Mouse (Mus musculus): ENCODE measurements around the gene Ckmt2. TPM values are rescaled to one million over a fixed set of nuclear protein-coding genes. Genes with fewer than 3 reads are reported as not detected.

Ckmt2 gene
- polyA plus RNA-seq, 1 experiment: not detected

DNA sequence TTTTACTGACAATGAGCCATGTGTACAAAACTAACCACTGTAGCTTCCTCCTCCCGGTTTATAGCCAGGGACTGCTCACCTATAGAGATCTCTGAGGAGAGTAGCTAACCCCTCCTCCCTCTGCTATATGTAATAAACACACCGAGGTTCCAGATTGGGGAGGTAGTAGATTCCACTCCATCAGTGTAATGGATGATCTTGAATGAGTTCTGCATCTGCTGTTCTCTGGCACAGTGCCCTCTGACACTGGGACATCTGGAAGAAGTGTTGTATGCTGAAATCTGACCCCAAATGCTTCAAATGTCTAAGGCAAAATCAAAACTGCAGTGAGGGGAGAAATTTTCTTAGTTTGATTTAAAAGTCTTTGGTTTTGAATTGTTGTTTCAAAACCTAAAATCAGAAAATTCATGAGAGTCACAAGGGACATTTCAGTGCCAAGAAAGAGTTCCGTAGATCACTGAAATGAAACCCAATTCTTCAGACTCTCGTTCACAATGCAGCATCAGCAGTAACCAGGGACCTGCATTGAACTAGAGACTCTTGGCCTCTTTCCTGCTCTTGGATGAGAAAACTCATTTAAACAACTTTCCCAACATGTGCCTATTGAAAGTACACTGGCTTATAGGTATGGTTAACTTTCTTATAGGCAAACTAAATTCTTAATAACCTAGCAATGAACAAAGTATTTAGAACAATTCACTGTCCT lies 51.7 kb downstream of the Ckmt2 start:
- TF ChIP-seq CTCF (IDR thresholded peaks at IDR 0.05; ENCODE audit: borderline replicate concordance, insufficient read depth, low read length) (no peak), POLR2A (IDR thresholded peaks at IDR 0.05; ENCODE audit: low read depth, low read length) (no peak)
- H3K4me3 ChIP-seq (ENCODE audit: insufficient read depth, low read length): no peak overlapping the region
- H3K4me1 ChIP-seq (ENCODE audit: control insufficient read depth, insufficient read depth, low read length): peaks cover 5% of the 10 kb centered on the region
- H3K27ac ChIP-seq (ENCODE audit: insufficient read depth, low read length): no peak overlapping the region

DNA sequence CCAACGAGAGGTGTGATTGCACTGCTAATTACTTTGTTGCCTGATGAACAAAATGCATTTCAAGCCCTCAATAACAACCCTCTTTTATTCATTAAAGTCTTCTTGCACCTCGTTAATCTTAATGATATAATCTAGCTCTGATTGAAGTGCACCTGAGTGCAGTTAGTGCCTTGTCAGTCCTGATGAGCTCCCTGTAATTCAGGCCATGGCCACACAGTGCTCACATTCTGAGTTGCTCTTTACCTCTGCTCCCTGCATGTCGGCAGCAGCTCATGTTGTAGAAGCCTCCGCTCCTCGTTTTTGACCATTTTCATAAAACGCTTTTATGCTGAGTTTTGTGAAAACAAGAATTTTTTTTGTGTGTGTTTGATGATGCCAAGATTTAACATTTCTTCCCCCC lies 53.0 kb downstream of the Ckmt2 start:
- peaks cover 5% of the 10 kb centered on the region for H3K4me1 ChIP-seq (ENCODE audit: control insufficient read depth, insufficient read depth, low read length)
- TF ChIP-seq POLR2A (IDR thresholded peaks at IDR 0.05; ENCODE audit: low read depth, low read length) (no peak), CTCF (IDR thresholded peaks at IDR 0.05; ENCODE audit: borderline replicate concordance, insufficient read depth, low read length) (no peak)
- no peak overlapping the region for H3K4me3 ChIP-seq (ENCODE audit: insufficient read depth, low read length)
- H3K27ac ChIP-seq (ENCODE audit: insufficient read depth, low read length): no peak overlapping the region

- no peak overlapping the region for H3K4me3 ChIP-seq (ENCODE audit: insufficient read depth, low read length)
- H3K4me1 ChIP-seq (ENCODE audit: control insufficient read depth, insufficient read depth, low read length): no peaks in the 10 kb centered on the region
- TF ChIP-seq CTCF (IDR thresholded peaks at IDR 0.05; ENCODE audit: borderline replicate concordance, insufficient read depth, low read length) (no peak), POLR2A (IDR thresholded peaks at IDR 0.05; ENCODE audit: low read depth, low read length) (no peak)
- no peak overlapping the region for H3K27ac ChIP-seq (ENCODE audit: insufficient read depth, low read length)
Observed at GRCm38 (mm10) chr13:91814670-91815069, 62.0 kb downstream of the Ckmt2 start.

GRCm38 (mm10) chr13:91809476-91809875 lies 67.2 kb downstream of the Ckmt2 start:
- TF ChIP-seq CTCF (IDR thresholded peaks at IDR 0.05; ENCODE audit: borderline replicate concordance, insufficient read depth, low read length) (no peak), POLR2A (IDR thresholded peaks at IDR 0.05; ENCODE audit: low read depth, low read length) (no peak)
- Histone ChIP-seq H3K27ac (ENCODE audit: insufficient read depth, low read length) (no peak overlapping the region), H3K4me1 (ENCODE audit: control insufficient read depth, insufficient read depth, low read length) (no peaks in the 10 kb centered on the region; the same call in 1 of the 2 replicates), H3K4me3 (ENCODE audit: insufficient read depth, low read length) (no peak overlapping the region)

DNA sequence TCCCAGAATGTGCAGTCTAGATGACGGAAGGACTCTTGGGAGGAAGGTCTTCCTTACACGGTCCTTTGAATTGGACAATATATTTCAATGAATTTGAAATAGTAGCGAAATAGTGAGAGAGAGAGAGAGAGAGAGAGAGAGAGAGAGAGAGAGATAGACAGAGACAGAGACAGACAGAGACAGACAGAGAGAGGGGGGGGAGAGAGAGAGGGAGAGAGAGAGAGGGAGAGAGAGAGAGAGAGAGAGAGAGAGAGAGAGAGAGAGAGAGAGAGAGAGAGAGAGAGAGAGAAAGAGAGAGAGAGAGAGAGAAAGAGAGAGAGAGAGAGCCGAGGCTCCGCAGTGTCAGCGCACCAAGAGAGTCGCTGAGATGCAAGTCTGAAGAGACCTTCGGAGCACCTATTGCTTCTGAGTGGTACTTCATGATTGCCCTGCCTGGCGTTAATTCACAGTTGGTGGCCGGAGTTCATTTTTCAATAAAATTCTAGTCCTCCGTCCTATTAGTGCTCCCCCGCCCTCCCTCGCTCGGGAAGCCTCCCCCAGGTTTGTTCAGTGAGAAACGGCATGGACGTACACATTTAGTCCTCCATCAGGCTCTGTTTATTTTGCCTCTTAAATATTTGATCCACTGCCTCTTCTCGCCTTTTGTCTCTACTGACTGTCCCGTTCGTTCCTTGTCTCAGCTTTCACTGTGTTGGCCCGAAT lies 68.7 kb downstream of the Ckmt2 start:
- Histone ChIP-seq H3K4me1 (ENCODE audit: control insufficient read depth, insufficient read depth, low read length) (no peaks in the 10 kb centered on the region; the same call in 1 of the 2 replicates), H3K4me3 (ENCODE audit: insufficient read depth, low read length) (peak overlapping the region; percentile 59), H3K27ac (ENCODE audit: insufficient read depth, low read length) (no peak overlapping the region; the same call in 1 of the 2 replicates)
- TF ChIP-seq POLR2A (IDR thresholded peaks at IDR 0.05; ENCODE audit: low read depth, low read length) (no peak), CTCF (IDR thresholded peaks at IDR 0.05; ENCODE audit: borderline replicate concordance, insufficient read depth, low read length) (no peak)

- no peaks in the 10 kb centered on the region; the same call in 1 of the 2 replicates for H3K4me1 ChIP-seq (ENCODE audit: control insufficient read depth, insufficient read depth, low read length)
- peak within 1 kb of the TSS; percentile 72 for H3K27ac ChIP-seq (ENCODE audit: insufficient read depth, low read length)
- peak within 1 kb of the TSS; percentile 59 for H3K4me3 ChIP-seq (ENCODE audit: insufficient read depth, low read length)
- TF ChIP-seq CTCF (IDR thresholded peaks at IDR 0.05; ENCODE audit: borderline replicate concordance, insufficient read depth, low read length) (peak; percentile 14; the same call in 1 of the 2 replicates), POLR2A (IDR thresholded peaks at IDR 0.05; ENCODE audit: low read depth, low read length) (peak; percentile 94)
Observed at GRCm38 (mm10) chr13:91807155-91807839, 69.4 kb downstream of the Ckmt2 start, which contains the start of gene Zcchc9. Gene Zcchc9, minus strand, starts transcription at chr13:91807705.

Other genes starting within 250 kb of the Ckmt2 start
- not detected in 2 replicates for gene Acot12, start 135.4 kb downstream of the Ckmt2 start, polyA plus RNA-seq (2011; ENCODE audit: insufficient read length, low read depth, missing spikeins)
- gene Zcchc9, start 69.2 kb downstream of the Ckmt2 start, polyA plus RNA-seq (2011; ENCODE audit: insufficient read length, low read depth, missing spikeins): 29.8 and 31.4 TPM in 2 replicates

All from embryonic fibroblast, embryonic 13.5 days (primary cell).